Mouse (Mus musculus) liver, embryonic 15.5 days (tissue): ENCODE measurements around the gene Gpatch4. TPM values are rescaled to one million over a fixed set of nuclear protein-coding genes. Genes with fewer than 3 reads are reported as not detected.
A peak's percentile ranks its signal among the peaks of the same experiment; 100 is the strongest.

Source experiments
- ATAC-seq: fragments of 200-750 bp; cut with Nextera tagmentation; 2 replicates; pipeline ENCODE4 v1.8.0; 2017; ENCODE audit warnings: moderate number of reproducible peaks, mild to moderate bottlenecking, moderate library complexity; ENCODE audit not compliant: insufficient read depth
- H3K27ac ChIP-seq: fragments of 300-500 bp; sonication (generic); replicated peaks from 2 replicates; pipeline ENCODE4 v1.5.1; 2015; ENCODE audit warnings: mild to moderate bottlenecking, inconsistent platforms
- H3K27me3 ChIP-seq: fragments of 300-500 bp; sonication (generic); 2 replicates; pipeline ENCODE4 v1.6.1; 2015; ENCODE audit warnings: mild to moderate bottlenecking, inconsistent platforms
- H3K36me3 ChIP-seq: fragments of 300-500 bp; sonication (generic); replicated peaks from 2 replicates; pipeline ENCODE4 v1.6.1; 2015; ENCODE audit warnings: moderate library complexity, mild to moderate bottlenecking, inconsistent platforms
- H3K4me1 ChIP-seq: fragments of 300-500 bp; sonication (generic); replicated peaks from 2 replicates; pipeline ENCODE4 v1.6.1; 2015; ENCODE audit warnings: inconsistent platforms
- H3K4me2 ChIP-seq: fragments of 300-500 bp; sonication (generic); 2 replicates; pipeline ENCODE4 v1.6.1; 2015; ENCODE audit warnings: moderate library complexity, mild to moderate bottlenecking, inconsistent platforms
- H3K4me3 ChIP-seq: fragments of 300-500 bp; sonication (generic); replicated peaks from 2 replicates; pipeline ENCODE4 v1.5.1; 2015; ENCODE audit warnings: mild to moderate bottlenecking, inconsistent platforms
- H3K9ac ChIP-seq: fragments of 300-500 bp; sonication (generic); 2 replicates; pipeline ENCODE4 v1.6.1; 2015; ENCODE audit warnings: moderate library complexity, mild to moderate bottlenecking, inconsistent platforms
- H3K9me3 ChIP-seq: fragments of 300-500 bp; sonication (generic); replicated peaks from 2 replicates; pipeline ENCODE4 v1.6.1; 2016; ENCODE audit warnings: inconsistent platforms
- WGBS: fragments of 180-500 bp; shearing (Covaris S2); methylation state at CpG from one replicate; pipeline ENCODE4 v1.1.7; 2015; ENCODE audit warnings: mixed read lengths; ENCODE audit not compliant: insufficient replicate concordance; 5-methylcytosine and 5-hydroxymethylcytosine counted together
- polyA plus RNA-seq: library from polyadenylated mRNA; unstranded; fragments of >200 nt; fragmentation: Nextera tagmentation; extraction: Ambion mirVana; gene quantifications from 2 replicates; pipeline ENCODE4 v1.2.1, GENCODE M21; 2015

Gpatch4 gene
- polyA plus RNA-seq, 1 experiment from 2014 or later: 14.3 TPM

DNA sequence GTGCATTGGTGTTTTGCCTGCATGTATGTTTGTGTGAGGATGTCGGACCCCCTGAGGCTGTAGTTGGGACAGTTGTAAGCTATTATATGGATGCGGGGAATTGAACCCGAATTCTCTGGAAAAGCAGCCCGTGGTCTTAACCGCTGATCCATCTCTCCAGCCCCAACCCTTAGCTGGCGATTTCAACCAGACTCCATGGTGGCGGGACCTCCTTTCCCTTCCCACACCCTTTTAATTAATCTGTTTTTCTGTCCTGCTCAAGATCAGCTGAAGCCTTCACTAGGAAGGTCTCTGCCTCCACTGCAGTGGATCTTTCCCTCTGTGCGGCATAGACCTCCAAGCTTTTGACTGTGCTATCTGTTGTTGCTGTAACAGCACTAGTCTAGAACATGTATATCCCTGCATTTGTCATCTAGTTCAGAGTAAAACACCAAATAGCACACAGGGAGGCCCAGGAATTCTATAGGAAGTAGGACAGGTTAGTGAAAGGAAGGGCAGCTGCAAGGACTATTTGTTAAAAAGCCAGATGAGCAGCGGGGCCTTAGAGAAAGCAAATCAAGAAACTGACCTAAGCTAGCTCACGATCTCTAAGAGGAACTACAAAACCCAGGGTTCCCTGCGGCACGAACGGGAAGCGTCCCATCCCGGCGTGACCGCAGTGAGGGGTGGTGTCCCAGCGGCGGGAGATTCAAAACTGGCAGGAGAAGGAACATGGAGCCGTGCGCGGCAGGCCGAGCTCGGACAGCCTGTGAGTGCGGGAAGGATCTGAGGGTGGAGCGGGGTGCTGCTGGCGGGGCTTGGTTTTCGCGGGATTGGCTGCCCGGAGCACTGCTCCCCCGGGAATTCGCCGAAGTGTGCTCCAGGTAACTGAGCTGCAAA is 38.7 kb downstream of the Gpatch4 start, which contains the start of gene Iqgap3:
Iqgap3 (plus strand) TSS at position 627 of the 879 bp plus-strand sequence.
- Histone ChIP-seq H3K9me3 (no peaks in the 10 kb centered on the region), H3K4me1 (peaks cover 23% of the 10 kb centered on the region), H3K4me3 (peak within 1 kb of the TSS; percentile 76), H3K4me2 (peak within 1 kb of the TSS; percentile 87), H3K9ac (peak within 1 kb of the TSS; percentile 62), H3K27me3 (peaks cover 9% of the 10 kb centered on the region), H3K36me3 (0 out of 2 replicates have a peak, but pooled peaks cover 15% of the 10 kb centered on the region), H3K27ac (peak within 1 kb of the TSS; percentile 56)
- 17% methylated on average over 33 of the region's 33 CpGs for WGBS
- peak; percentile 76 for ATAC-seq

DNA sequence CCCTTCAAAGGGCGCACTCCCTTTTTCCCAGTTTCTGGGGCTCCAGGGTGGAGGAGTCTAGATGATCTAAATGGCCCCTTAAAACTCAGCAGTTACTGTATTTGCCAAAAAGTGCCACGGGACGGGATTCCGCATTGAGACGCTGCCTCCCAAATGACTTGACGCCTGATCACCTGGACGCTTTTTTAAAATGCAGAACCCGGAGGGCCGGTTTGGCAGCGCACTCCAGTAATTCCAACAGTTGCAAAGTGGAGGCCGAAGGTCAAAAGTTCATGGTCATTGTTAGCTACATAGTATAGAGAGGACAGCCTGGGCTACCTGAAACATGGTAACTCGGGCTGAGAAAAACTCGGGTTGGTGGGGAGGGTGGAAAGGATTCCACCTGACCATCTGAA is 39.3 kb downstream of the Gpatch4 start:
- peaks cover 23% of the 10 kb centered on the region for H3K4me1 ChIP-seq
- H3K4me2 ChIP-seq: peak overlapping the region; percentile 87
- peak overlapping the region; percentile 56 for H3K27ac ChIP-seq
- ATAC-seq: peak; percentile 23
- 0 out of 2 replicates have a peak, but pooled peaks cover 19% of the 10 kb centered on the region for H3K36me3 ChIP-seq
- peaks cover 8% of the 10 kb centered on the region for H3K27me3 ChIP-seq
- 1% methylated on average over 13 of the region's 13 CpGs for WGBS
- H3K9ac ChIP-seq: peak overlapping the region; percentile 62
- no peaks in the 10 kb centered on the region for H3K9me3 ChIP-seq
- peak overlapping the region; percentile 76 for H3K4me3 ChIP-seq

DNA sequence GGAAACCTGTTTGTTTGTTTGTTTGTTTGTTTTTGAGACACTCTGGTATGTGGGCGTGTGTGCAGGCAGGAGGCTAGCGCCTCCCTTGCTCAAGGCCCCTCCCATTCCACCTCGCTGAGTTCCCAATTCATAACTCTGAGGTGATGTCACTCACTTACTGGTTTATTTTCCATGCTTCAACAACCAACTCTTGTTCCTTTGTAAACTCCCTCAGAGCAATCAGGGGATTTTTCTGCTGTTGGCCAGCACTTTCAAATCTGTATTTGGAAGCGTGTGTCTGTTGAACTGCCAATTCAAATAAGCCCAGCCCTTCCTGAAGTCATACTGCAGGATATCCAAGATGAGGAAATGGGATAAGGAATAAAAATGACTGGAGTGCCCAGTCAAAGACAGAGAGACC is 39.8 kb downstream of the Gpatch4 start:
- WGBS: 16% methylated on average over 4 of the region's 4 CpGs
- Histone ChIP-seq H3K9ac (peak overlapping the region; percentile 62), H3K36me3 (0 out of 2 replicates have a peak, but pooled peaks cover 21% of the 10 kb centered on the region), H3K4me3 (peak overlapping the region; percentile 76), H3K27ac (0 out of 2 replicates have a peak overlapping the region, but pooled peaks have one; percentile 56), H3K9me3 (no peaks in the 10 kb centered on the region), H3K27me3 (peaks cover 4% of the 10 kb centered on the region), H3K4me2 (peak overlapping the region; percentile 87), H3K4me1 (peaks cover 23% of the 10 kb centered on the region)
- peak; percentile 41 for ATAC-seq

- H3K9me3 ChIP-seq: no peaks in the 10 kb centered on the region
- no peak for ATAC-seq
- H3K27me3 ChIP-seq: no peaks in the 10 kb centered on the region
- peaks cover 35% of the 10 kb centered on the region for H3K36me3 ChIP-seq
- H3K4me1 ChIP-seq: peaks cover 23% of the 10 kb centered on the region
- 89% methylated on average over 2 of the region's 2 CpGs for WGBS
- H3K4me3 ChIP-seq: no peak overlapping the region
- no peak overlapping the region for H3K4me2 ChIP-seq
- no peak overlapping the region for H3K27ac ChIP-seq
- H3K9ac ChIP-seq: no peak overlapping the region
Observed at GRCm38 (mm10) chr3:88084001-88084400, 41.1 kb downstream of the Gpatch4 start.

- Histone ChIP-seq H3K4me1 (peaks cover 23% of the 10 kb centered on the region), H3K4me2 (no peak overlapping the region), H3K9me3 (no peaks in the 10 kb centered on the region), H3K9ac (no peak overlapping the region), H3K27ac (no peak overlapping the region), H3K27me3 (no peaks in the 10 kb centered on the region), H3K36me3 (peaks cover 49% of the 10 kb centered on the region), H3K4me3 (no peak overlapping the region)
- ATAC-seq: no peak
- WGBS: 82% methylated on average over 9 of the region's 9 CpGs
Observed at GRCm38 (mm10) chr3:88085459-88085858, 42.6 kb downstream of the Gpatch4 start.

DNA sequence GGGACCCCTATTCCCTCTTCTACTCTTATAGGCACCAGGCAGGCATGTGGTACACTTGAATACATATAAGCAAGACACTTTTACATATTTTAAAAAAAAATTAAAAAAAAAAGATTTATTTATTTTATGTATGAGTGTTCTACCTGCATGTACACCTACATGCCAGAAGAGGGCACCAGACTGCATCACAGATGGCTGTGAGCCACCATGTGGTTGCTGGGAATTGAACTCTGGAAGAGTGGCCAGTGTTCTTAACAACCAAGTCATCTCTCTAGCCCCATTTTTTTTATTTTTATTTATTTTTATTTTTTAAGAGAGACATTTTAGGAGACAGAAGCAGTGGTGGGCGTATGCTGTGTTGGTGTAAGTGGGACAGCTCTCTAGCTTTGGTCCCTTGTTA is 44.8 kb downstream of the Gpatch4 start:
- 53% methylated on average over 1 of the region's 1 CpGs for WGBS
- H3K36me3 ChIP-seq: peaks cover 72% of the 10 kb centered on the region
- ATAC-seq: no peak

GRCm38 (mm10) chr3:88090106-88090505 is 47.2 kb downstream of the Gpatch4 start:
- WGBS: 83% methylated on average over 7 of the region's 7 CpGs
- Histone ChIP-seq H3K27me3 (no peaks in the 10 kb centered on the region), H3K9me3 (no peaks in the 10 kb centered on the region), H3K27ac (no peak overlapping the region), H3K4me1 (no peaks in the 10 kb centered on the region), H3K4me3 (no peak overlapping the region), H3K4me2 (no peak overlapping the region), H3K9ac (no peak overlapping the region), H3K36me3 (peaks cover 89% of the 10 kb centered on the region)
- ATAC-seq: no peak

More for the DNA sequence above, 44.8 kb downstream of the Gpatch4 start:
- Histone ChIP-seq H3K27ac (no peak overlapping the region), H3K27me3 (no peaks in the 10 kb centered on the region), H3K4me2 (no peak overlapping the region), H3K4me1 (peaks cover 9% of the 10 kb centered on the region), H3K4me3 (no peak overlapping the region), H3K9me3 (no peaks in the 10 kb centered on the region), H3K9ac (no peak overlapping the region)

GRCm38 (mm10) chr3:88090616-88091015 is 47.7 kb downstream of the Gpatch4 start:
- Histone ChIP-seq H3K27me3 (no peaks in the 10 kb centered on the region), H3K4me2 (no peak overlapping the region), H3K9me3 (no peaks in the 10 kb centered on the region), H3K27ac (no peak overlapping the region), H3K4me1 (no peaks in the 10 kb centered on the region), H3K4me3 (no peak overlapping the region), H3K9ac (no peak overlapping the region), H3K36me3 (peaks cover 93% of the 10 kb centered on the region)
- ATAC-seq: no peak
- WGBS: 80% methylated on average over 6 of the region's 6 CpGs

DNA sequence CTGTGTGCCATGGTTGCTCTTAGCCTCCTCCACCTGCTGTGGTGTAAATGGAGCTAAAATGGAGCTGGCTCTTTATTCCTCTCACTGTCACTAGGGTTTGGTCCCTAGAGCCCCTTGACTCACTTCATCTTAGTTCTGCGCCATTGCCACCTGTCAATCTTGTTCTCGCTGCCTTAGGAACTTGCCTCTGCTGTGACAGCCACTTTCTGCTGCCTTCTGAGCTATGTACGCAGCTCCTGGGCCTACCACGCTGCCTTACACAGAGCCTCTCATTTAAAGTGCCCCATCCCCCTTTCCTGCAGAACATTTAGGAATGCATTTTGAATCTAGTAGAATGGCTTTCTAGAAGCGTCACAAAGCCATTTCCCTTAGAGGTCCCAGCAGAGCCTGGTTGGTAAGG is 51.2 kb downstream of the Gpatch4 start:
- H3K27me3 ChIP-seq: no peaks in the 10 kb centered on the region
- no peak for ATAC-seq
- WGBS: 83% methylated on average over 5 of the region's 5 CpGs

DNA sequence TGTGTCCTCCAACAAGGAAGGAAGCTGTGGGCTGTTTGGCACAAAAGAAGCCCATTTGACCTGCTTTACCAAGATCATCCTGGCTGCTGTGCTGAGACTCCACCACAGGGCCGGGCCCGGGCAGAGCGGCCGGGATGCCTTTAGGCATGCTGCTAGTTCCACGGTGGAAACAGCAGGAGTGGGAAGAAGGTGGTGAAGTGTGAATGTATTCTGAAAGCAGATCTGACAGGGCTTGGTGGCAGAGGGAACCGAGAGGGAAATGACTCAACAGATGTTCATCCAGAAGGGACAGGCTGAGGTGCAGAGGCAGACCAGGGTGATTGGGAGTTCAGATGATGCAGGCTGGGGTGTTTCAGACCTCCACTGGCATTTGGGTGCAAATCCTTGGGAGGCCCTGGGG is 54.8 kb downstream of the Gpatch4 start:
- H3K36me3 ChIP-seq: peaks cover 69% of the 10 kb centered on the region
- no peak overlapping the region for H3K27ac ChIP-seq
- no peak overlapping the region for H3K9ac ChIP-seq
- 62% methylated on average over 6 of the region's 6 CpGs for WGBS
- no peaks in the 10 kb centered on the region for H3K4me1 ChIP-seq
- H3K4me2 ChIP-seq: no peak overlapping the region
- no peaks in the 10 kb centered on the region for H3K27me3 ChIP-seq
- H3K9me3 ChIP-seq: no peaks in the 10 kb centered on the region
- no peak overlapping the region for H3K4me3 ChIP-seq
- ATAC-seq: no peak

More for the DNA sequence above, 51.2 kb downstream of the Gpatch4 start:
- Histone ChIP-seq H3K4me1 (no peaks in the 10 kb centered on the region), H3K27ac (no peak overlapping the region), H3K4me3 (no peak overlapping the region), H3K4me2 (no peak overlapping the region), H3K36me3 (peaks cover 85% of the 10 kb centered on the region), H3K9ac (no peak overlapping the region), H3K9me3 (no peaks in the 10 kb centered on the region)

DNA sequence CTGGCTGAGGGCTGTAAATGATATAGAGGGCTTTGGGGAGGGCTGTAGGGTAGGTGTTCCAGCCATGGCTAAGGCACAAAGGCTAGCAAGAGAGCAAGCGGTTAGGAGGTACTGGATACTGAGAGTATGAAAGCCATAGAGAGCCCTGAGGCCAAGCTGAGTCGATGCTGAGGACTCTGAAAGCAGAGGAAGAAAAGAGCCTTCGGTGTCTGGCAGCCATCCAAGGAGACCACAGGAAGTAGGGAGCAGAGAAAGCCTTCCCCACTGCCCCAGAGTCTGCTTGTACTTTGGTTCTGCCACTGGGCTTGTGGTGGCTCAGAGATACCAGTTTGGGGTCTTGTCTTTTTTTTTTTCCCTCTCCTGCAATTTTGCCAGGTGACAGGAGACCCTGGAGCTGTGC is 57.3 kb downstream of the Gpatch4 start:
- Histone ChIP-seq H3K4me2 (no peak overlapping the region), H3K36me3 (peaks cover 66% of the 10 kb centered on the region), H3K9me3 (no peaks in the 10 kb centered on the region), H3K9ac (no peak overlapping the region), H3K4me1 (no peaks in the 10 kb centered on the region), H3K27ac (no peak overlapping the region), H3K27me3 (no peaks in the 10 kb centered on the region), H3K4me3 (no peak overlapping the region)
- 59% methylated on average over 3 of the region's 3 CpGs for WGBS
- ATAC-seq: no peak
